Mouse (Mus musculus): ENCODE data around the gene Sf3a1. TPM values are rescaled to one million over a fixed set of nuclear protein-coding genes. Genes with fewer than 3 reads are reported as not detected.

The Sf3a1 gene
- polyA plus RNA-seq, 1 experiment from 2014 or later, result 97.1 TPM

GRCm38 (mm10) chr11:4201981-4202700 is 42.0 kb downstream of the Sf3a1 start:
- no peak overlapping the region for H3K4me3 ChIP-seq
- H3K4me1 ChIP-seq, result peaks cover 7% of the 10 kb centered on the region; the same call in 1 of the 2 replicates
- no peak overlapping the region for H3K27ac ChIP-seq (replicated peaks)
- H3K9me3 ChIP-seq (replicated peaks), result no peaks in the 10 kb centered on the region
- DNase-seq (ENCODE audit: low spot score), result no peak
- 89% methylated on average over 11 of the region's 11 CpGs for WGBS
- H3K27me3 ChIP-seq (ENCODE audit: low read depth, poor library complexity, severe bottlenecking), result no peaks in the 10 kb centered on the region
- H3K36me3 ChIP-seq, result peaks cover 16% of the 10 kb centered on the region

- 91% methylated on average over 12 of the region's 12 CpGs for WGBS
- DNase-seq (ENCODE audit: low spot score), result no peak
- Histone ChIP-seq H3K27ac (replicated peaks) (no peak overlapping the region), H3K36me3 (peaks cover 26% of the 10 kb centered on the region), H3K4me1 (peaks cover 7% of the 10 kb centered on the region; the same call in 1 of the 2 replicates), H3K27me3 (ENCODE audit: low read depth, poor library complexity, severe bottlenecking) (no peaks in the 10 kb centered on the region), H3K9me3 (replicated peaks) (no peaks in the 10 kb centered on the region), H3K4me3 (no peak overlapping the region)
Measured at GRCm38 (mm10) chr11:4202995-4203704, 43.0 kb downstream of the Sf3a1 start.

- no peak overlapping the region for H3K27ac ChIP-seq (replicated peaks)
- no peaks in the 10 kb centered on the region for H3K9me3 ChIP-seq (replicated peaks)
- WGBS, result 66% methylated on average over 2 of the region's 2 CpGs
- no peak overlapping the region for H3K4me3 ChIP-seq
- peaks cover 7% of the 10 kb centered on the region; the same call in 1 of the 2 replicates for H3K4me1 ChIP-seq
- H3K36me3 ChIP-seq, result peaks cover 30% of the 10 kb centered on the region
- no peak for DNase-seq (ENCODE audit: low spot score)
- H3K27me3 ChIP-seq (ENCODE audit: low read depth, poor library complexity, severe bottlenecking), result no peaks in the 10 kb centered on the region
Measured at GRCm38 (mm10) chr11:4203705-4204074, 43.5 kb downstream of the Sf3a1 start.

- no peaks in the 10 kb centered on the region for H3K27me3 ChIP-seq (ENCODE audit: low read depth, poor library complexity, severe bottlenecking)
- DNase-seq (ENCODE audit: low spot score), result no peak
- 89% methylated on average over 5 of the region's 5 CpGs for WGBS
- no peak overlapping the region for H3K4me3 ChIP-seq
- H3K27ac ChIP-seq (replicated peaks), result no peak overlapping the region
- peaks cover 7% of the 10 kb centered on the region; the same call in 1 of the 2 replicates for H3K4me1 ChIP-seq
- peaks cover 45% of the 10 kb centered on the region for H3K36me3 ChIP-seq
- H3K9me3 ChIP-seq (replicated peaks), result no peaks in the 10 kb centered on the region
Measured at GRCm38 (mm10) chr11:4205097-4205655, 45.0 kb downstream of the Sf3a1 start.

GRCm38 (mm10) chr11:4205951-4206350 is 45.8 kb downstream of the Sf3a1 start:
- Histone ChIP-seq H3K27ac (replicated peaks) (no peak overlapping the region), H3K9me3 (replicated peaks) (no peaks in the 10 kb centered on the region), H3K4me1 (peaks cover 7% of the 10 kb centered on the region; the same call in 1 of the 2 replicates), H3K4me3 (no peak overlapping the region), H3K36me3 (peaks cover 52% of the 10 kb centered on the region), H3K27me3 (ENCODE audit: low read depth, poor library complexity, severe bottlenecking) (no peaks in the 10 kb centered on the region)
- DNase-seq (ENCODE audit: low spot score), result no peak
- WGBS, result 94% methylated on average over 7 of the region's 7 CpGs

- H3K27me3 ChIP-seq (ENCODE audit: low read depth, poor library complexity, severe bottlenecking), result no peaks in the 10 kb centered on the region
- DNase-seq (ENCODE audit: low spot score), result no peak
- peaks cover 7% of the 10 kb centered on the region; the same call in 1 of the 2 replicates for H3K4me1 ChIP-seq
- peaks cover 57% of the 10 kb centered on the region for H3K36me3 ChIP-seq
- no peak overlapping the region for H3K4me3 ChIP-seq
- no peaks in the 10 kb centered on the region for H3K9me3 ChIP-seq (replicated peaks)
- no peak overlapping the region for H3K27ac ChIP-seq (replicated peaks)
- WGBS, result 85% methylated on average over 6 of the region's 6 CpGs
Measured at GRCm38 (mm10) chr11:4206563-4206962, 46.4 kb downstream of the Sf3a1 start.

GRCm38 (mm10) chr11:4207655-4208054 is 47.5 kb downstream of the Sf3a1 start:
- H3K4me3 ChIP-seq, result no peak overlapping the region
- H3K9me3 ChIP-seq (replicated peaks), result no peaks in the 10 kb centered on the region
- DNase-seq (ENCODE audit: low spot score), result no peak
- H3K36me3 ChIP-seq, result peaks cover 68% of the 10 kb centered on the region
- no peaks in the 10 kb centered on the region for H3K27me3 ChIP-seq (ENCODE audit: low read depth, poor library complexity, severe bottlenecking)
- H3K27ac ChIP-seq (replicated peaks), result no peak overlapping the region
- WGBS, result 91% methylated on average over 9 of the region's 9 CpGs
- H3K4me1 ChIP-seq, result peaks cover 7% of the 10 kb centered on the region; the same call in 1 of the 2 replicates

- 78% methylated on average over 5 of the region's 5 CpGs for WGBS
Measured at GRCm38 (mm10) chr11:4209556-4209955, 49.4 kb downstream of the Sf3a1 start.

GRCm38 (mm10) chr11:4210786-4211185 is 50.6 kb downstream of the Sf3a1 start:
- Histone ChIP-seq H3K4me3 (no peak overlapping the region), H3K27ac (replicated peaks) (no peak overlapping the region), H3K27me3 (ENCODE audit: low read depth, poor library complexity, severe bottlenecking) (no peaks in the 10 kb centered on the region), H3K36me3 (peaks cover 95% of the 10 kb centered on the region), H3K9me3 (replicated peaks) (no peaks in the 10 kb centered on the region), H3K4me1 (no peaks in the 10 kb centered on the region)
- 83% methylated on average over 1 of the region's 1 CpGs for WGBS
- no peak for DNase-seq (ENCODE audit: low spot score)

More at GRCm38 (mm10) chr11:4209556-4209955, 49.4 kb downstream of the Sf3a1 start:
- no peaks in the 10 kb centered on the region for H3K4me1 ChIP-seq
- H3K9me3 ChIP-seq (replicated peaks), result no peaks in the 10 kb centered on the region
- no peaks in the 10 kb centered on the region for H3K27me3 ChIP-seq (ENCODE audit: low read depth, poor library complexity, severe bottlenecking)
- no peak overlapping the region for H3K4me3 ChIP-seq
- H3K27ac ChIP-seq (replicated peaks), result no peak overlapping the region
- peaks cover 87% of the 10 kb centered on the region for H3K36me3 ChIP-seq
- no peak for DNase-seq (ENCODE audit: low spot score)

- Histone ChIP-seq H3K4me3 (no peak overlapping the region), H3K9me3 (replicated peaks) (peaks cover 4% of the 10 kb centered on the region; the same call in 1 of the 2 replicates), H3K36me3 (peaks cover 77% of the 10 kb centered on the region), H3K27ac (replicated peaks) (no peak overlapping the region), H3K4me1 (peaks cover 5% of the 10 kb centered on the region), H3K27me3 (ENCODE audit: low read depth, poor library complexity, severe bottlenecking) (peaks cover 8% of the 10 kb centered on the region)
- WGBS, result 95% methylated on average over 10 of the region's 10 CpGs
- DNase-seq (ENCODE audit: low spot score), result no peak
Measured at GRCm38 (mm10) chr11:4213107-4213506, 53.0 kb downstream of the Sf3a1 start.

GRCm38 (mm10) chr11:4214572-4214971 is 54.4 kb downstream of the Sf3a1 start:
- peaks cover 4% of the 10 kb centered on the region; the same call in 1 of the 2 replicates for H3K9me3 ChIP-seq (replicated peaks)
- no peak overlapping the region for H3K4me3 ChIP-seq
- 95% methylated on average over 14 of the region's 14 CpGs for WGBS
- peaks cover 23% of the 10 kb centered on the region for H3K27me3 ChIP-seq (ENCODE audit: low read depth, poor library complexity, severe bottlenecking)
- peaks cover 20% of the 10 kb centered on the region for H3K4me1 ChIP-seq
- H3K36me3 ChIP-seq, result peaks cover 63% of the 10 kb centered on the region
- no peak for DNase-seq (ENCODE audit: low spot score)
- no peak overlapping the region for H3K27ac ChIP-seq (replicated peaks)

GRCm38 (mm10) chr11:4215061-4215460 is 54.9 kb downstream of the Sf3a1 start:
- H3K27me3 ChIP-seq (ENCODE audit: low read depth, poor library complexity, severe bottlenecking), result peaks cover 28% of the 10 kb centered on the region
- no peak for DNase-seq (ENCODE audit: low spot score)
- no peak overlapping the region for H3K4me3 ChIP-seq
- H3K9me3 ChIP-seq (replicated peaks), result peaks cover 4% of the 10 kb centered on the region; the same call in 1 of the 2 replicates
- no peak overlapping the region for H3K27ac ChIP-seq (replicated peaks)
- WGBS, result 84% methylated on average over 10 of the region's 10 CpGs
- H3K4me1 ChIP-seq, result peaks cover 20% of the 10 kb centered on the region
- H3K36me3 ChIP-seq, result peaks cover 58% of the 10 kb centered on the region
